Mouse (Mus musculus) gastrocnemius, adult 8-10 months (tissue): ENCODE data around the gene Nlgn1. TPM values are rescaled to one million over a fixed set of nuclear protein-coding genes. Genes with fewer than 3 reads are reported as not detected.
"Not testable (repeated sequence)": the region's sequence is repeated elsewhere in the genome, so short reads cannot be mapped to it uniquely, and the experiment has no call there.

Experiments
- DNase-seq, 2 experiments: peaks; one replicate each; pipeline ENCODE4 v3.0.0; 2022; ENCODE audit warnings: low spot score in 2 of 2
- total RNA-seq, 4 experiments: library from RNA; stranded (reverse); gene quantifications; 2 replicates each; pipeline ENCODE4 v1.2.4; 2022

Nlgn1 gene
- total RNA-seq, 4 experiments from 2014 or later: 0.07 to 0.12 TPM; not detected in 2

- DNase-seq: no peak
These were observed 679.2 kb downstream of the Nlgn1 start for GRCm38 (mm10) chr3:25653010-25653409.

GRCm38 (mm10) chr3:25645895-25646691 lies 686.2 kb downstream of the Nlgn1 start:
- DNase-seq: no peak

DNA sequence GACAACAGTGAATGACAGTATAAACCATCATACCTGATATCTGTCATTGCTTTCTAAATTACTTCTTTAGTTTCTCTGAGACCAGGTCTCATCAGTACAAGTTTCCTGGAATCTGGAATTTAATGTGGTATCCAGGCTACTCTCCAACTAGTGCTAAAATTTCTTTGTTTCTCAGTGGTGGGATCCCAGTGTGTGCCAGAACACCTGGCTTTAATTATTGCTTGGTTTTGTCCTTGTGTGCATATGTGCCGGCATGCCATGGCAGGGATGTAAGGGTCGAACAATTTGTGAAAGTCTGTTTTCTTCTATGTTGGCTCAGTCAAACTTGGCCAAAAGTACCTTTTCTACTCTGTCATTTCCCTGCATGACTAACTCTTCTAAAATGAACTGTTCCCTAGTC lies 703.1 kb downstream of the Nlgn1 start:
- DNase-seq: no peak

GRCm38 (mm10) chr3:25606597-25606996 lies 725.7 kb downstream of the Nlgn1 start:
- DNase-seq: no peak

DNA sequence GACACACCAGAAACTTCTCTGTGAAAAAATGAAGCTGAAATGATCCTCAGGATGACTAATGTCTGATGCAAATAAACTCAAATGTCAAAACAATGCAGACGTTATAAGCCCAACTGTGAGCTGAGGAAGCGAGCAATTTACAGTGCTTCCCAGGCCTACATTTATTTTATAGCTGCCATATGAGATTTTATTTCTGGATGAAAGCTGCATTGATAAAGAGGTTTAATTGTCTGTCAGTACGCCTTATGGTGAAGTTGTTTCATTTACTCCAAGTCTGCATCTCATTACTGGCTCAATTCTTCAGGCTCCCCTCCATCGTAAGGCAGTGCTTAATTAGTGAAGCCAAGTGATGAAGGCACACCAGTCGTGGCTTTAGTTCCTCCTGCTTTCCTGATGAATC lies 734.7 kb downstream of the Nlgn1 start:
- no peak for DNase-seq

DNA sequence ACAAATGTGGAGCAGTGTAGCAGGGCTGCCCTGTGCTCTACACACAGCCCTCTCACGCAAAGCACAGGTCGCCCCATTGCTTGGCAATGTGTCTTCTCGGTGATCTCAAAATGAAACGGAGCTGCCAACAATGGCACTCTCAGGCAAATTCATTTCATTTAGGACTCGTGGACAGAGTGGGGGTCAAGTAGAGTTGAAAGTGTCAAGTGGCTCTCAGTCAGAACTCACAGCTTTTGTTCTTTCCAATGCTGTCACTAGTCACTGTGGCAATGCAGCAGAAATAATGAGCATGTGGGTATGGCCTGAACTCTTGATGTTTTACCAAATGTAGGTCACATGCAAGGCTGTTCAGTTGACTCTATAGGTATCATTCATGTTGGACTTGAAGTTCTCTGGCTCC lies 756.7 kb downstream of the Nlgn1 start:
- no peak for DNase-seq

GRCm38 (mm10) chr3:25574840-25575239 lies 757.4 kb downstream of the Nlgn1 start:
- no peak for DNase-seq

DNA sequence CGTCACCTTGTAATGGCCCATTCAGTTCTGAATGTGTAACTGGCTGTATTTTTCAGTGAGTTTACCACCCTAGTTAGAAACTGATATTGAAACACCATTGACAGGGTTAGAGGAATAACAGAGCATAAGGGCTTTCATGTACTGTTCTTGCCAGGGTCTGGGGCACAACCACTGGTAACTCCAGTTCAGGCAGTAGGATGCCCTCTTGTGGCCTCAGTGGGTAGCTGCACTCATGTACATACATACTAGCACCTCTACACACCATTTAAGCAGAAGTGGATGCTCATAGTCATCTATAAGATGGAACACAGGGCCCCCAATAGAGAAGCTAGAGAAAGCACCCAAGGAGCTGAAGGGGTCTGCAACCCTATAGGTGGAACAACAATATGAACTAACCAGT lies 773.7 kb downstream of the Nlgn1 start:
- not testable (repeated sequence) for DNase-seq

- DNase-seq: not testable (repeated sequence)
These were observed 783.2 kb downstream of the Nlgn1 start for GRCm38 (mm10) chr3:25549097-25549496.

DNA sequence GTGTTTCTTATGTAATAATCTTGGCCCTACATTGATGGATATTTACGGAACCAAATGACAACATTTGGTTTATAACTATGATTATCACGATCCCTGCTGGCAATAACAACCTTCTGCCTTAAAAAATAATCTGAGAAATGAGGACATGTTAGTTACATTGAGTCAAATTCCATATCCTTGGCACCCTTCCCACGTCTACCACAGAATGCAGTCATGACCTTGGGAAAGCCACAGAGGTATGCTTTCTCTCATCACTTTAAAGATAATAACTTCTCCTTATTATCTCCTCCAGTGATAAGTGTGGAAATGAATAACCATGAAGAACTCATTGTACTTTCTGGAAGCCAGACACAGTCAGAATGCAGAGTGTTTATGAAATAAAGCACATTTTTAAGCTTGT lies 808.0 kb downstream of the Nlgn1 start:
- not testable (repeated sequence) for DNase-seq

DNA sequence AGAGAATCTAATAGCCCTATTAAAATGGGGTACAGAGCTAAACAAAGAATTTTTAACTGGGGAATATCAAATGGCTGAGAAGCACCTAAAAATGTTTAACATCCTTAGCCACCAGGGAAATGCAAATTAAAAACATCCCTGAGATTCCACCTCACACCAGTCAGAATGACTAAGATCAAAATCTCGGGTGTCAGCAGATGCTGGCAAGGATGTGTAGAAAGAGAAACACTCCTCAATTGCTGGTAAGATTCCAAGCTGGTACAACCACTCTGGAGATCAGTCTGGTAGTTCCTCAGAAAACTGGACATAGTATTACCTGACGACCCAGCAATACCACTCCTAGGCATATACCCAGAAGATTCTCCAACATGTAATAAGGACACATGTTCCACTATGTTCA lies 869.2 kb downstream of the Nlgn1 start:
- no peak for DNase-seq

GRCm38 (mm10) chr3:25456250-25456860 lies 875.9 kb downstream of the Nlgn1 start:
- DNase-seq: no peak

DNA sequence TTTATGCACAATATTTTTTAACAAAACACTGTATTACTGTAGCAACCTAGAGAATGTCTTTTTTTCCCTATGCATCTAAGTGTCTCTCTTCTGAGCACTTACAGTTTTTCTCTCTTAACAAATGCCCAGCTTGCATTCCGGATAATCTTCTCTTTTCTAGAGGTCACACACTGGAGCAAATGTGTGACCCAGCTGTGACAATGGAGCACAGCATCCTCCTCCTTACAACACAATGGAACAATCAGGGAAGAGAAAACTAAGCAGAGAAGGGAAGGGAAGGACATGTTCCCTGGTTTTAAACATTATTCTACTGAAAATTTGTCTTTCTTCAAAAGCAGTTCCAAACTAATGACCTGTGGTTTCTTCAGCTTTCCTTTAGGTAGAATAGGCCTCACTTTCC lies 879.9 kb downstream of the Nlgn1 start:
- DNase-seq: no peak

- DNase-seq: no peak
These were observed 881.8 kb downstream of the Nlgn1 start for GRCm38 (mm10) chr3:25450471-25450870.

- DNase-seq: no peak
These were observed 882.9 kb downstream of the Nlgn1 start for GRCm38 (mm10) chr3:25449356-25449755.

GRCm38 (mm10) chr3:25447181-25447580 lies 885.1 kb downstream of the Nlgn1 start:
- DNase-seq: no peak

DNA sequence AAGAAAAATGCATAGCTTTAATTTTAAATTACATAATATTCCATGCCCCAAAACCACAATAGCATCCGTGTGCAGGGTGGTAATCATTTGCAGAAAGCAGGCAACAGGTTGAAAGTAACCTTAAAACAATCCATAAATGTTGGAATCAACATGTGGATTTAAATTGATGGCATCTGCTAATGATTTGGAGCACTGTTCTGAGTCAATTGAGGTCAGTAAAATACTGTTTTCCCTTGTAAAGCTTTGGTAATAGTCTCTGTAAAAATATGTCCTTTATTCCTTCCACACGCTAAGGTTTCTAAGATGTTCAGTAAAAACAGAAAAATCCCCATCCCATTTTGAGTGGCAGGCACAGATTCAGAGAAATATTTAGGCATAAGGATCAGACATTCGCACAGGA lies 888.6 kb downstream of the Nlgn1 start:
- no peak for DNase-seq

- no peak for DNase-seq
These were observed 889.6 kb downstream of the Nlgn1 start for GRCm38 (mm10) chr3:25442617-25443016.

DNA sequence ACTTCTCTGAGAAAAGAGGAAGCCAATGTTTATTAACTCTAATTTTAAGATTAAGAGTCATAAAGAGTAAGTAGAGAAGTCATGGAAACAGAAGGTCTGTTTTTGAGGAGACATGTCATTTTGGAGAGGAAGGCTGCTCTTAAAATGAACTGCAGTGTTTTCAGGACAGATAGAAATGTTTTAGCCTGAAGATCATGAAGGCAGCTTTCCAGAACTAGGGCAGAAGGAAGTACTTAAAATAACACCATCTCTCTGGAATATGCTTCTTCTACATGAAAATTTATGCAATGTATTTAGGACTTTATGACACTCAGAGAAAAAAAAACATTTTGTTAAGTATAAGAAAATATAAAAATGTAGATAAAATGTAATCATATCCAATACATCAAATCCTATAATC lies 905.3 kb downstream of the Nlgn1 start:
- no peak for DNase-seq

- no peak for DNase-seq
These were observed 920.3 kb downstream of the Nlgn1 start for GRCm38 (mm10) chr3:25412003-25412402.
